Mouse (Mus musculus) kidney, postnatal 25 days (tissue): ENCODE data around the gene Gabpb2.
"Not testable (repeated sequence)": the region's sequence is repeated elsewhere in the genome, so short reads cannot be mapped to it uniquely, and the experiment has no call there.

Experiments used
- DNase-seq, 2 experiments: peaks; one replicate each; pipeline ENCODE4 v3.0.0; 2021; ENCODE audit warnings: mixed read lengths in 2 of 2

The Gabpb2 gene

DNA sequence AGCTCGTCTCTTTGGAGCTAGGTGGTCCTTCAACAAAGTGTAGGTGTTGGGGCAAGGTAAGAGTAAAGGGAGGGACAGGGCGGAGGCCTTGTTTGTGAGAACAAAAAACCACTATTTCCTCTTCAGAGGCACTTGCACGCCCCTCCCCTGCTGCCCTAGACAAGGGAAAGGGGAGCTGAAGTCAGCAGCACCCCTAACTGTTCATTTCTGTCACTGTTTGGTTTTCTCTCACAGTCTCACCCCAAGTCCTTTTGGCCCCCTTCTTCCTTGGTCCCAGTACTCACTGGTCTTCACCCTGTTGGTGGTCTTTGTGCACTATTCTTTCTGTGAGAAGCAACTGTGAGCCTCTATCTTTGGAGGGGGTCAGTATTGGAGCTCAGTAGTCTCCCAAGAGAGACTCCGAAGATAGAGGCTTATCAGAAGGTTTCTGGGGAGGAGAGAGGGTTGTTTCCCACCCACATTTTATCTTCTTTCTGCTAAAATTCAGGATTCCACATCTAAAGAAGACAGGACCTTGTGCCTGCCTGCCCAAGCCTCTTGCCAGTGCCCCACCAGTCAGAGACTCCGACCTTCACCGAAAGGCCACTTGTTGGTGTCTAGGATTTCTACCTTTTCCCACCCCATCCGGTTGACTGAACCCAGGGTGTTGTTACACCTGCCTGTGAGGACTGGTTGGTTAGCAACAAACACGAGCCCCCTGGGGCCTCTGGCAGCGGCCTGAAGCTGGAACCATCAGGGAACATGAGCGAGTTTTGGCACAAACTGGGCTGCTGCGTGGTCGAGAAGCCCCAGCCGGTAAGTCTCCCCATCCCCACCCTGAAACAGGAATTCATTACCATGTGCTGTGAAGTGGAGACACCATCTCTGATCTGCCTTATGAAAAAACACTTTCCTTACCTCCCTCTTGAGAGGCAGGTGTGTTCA lies 13.8 kb upstream of the Gabpb2 start, which contains the start of gene Mllt11:
Gene Mllt11, minus strand, starts transcription at position 874 of the 924 bp plus-strand sequence.
- peak; percentile 29 to 68 for DNase-seq

DNA sequence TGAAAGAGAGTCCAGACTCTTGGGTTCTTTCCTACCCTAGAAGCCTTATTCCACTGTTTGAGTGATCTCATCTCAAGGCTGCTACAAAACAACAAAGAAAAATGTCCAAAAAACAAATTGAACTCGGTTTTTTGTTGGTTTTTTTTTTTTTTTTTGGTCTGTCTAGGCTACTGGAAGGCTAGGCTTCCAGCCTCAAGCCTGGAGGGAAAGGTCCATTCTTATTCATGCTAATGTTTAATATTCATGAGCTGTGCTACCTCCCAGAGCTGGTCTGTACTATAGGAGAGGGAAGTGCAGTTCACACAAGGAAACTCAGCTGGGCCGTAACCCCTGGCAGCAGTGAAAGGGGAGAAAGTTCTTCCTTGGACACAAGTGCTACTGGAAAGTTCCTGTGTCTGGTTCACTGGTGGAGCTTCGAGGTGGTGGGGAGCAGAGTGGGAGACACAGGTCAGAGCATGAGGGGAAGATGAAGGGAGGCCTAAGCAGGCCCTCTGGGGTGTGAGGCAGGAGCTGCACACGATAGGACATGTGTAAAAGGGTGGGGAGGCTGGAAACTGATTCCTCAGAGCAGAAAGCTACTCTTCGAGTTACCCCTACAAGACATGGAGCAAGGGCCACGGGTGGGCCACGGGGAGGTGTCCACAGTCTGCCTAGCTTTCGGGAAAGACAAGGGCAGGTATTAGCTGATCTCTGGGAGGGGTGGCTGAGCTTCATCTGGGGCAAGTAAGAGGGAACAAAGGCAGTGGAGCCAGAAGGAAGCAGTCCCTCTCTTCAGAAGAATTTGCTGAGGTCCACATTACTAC lies 13.0 kb upstream of the Gabpb2 start:
- peak; percentile 44 to 76 for DNase-seq

DNA sequence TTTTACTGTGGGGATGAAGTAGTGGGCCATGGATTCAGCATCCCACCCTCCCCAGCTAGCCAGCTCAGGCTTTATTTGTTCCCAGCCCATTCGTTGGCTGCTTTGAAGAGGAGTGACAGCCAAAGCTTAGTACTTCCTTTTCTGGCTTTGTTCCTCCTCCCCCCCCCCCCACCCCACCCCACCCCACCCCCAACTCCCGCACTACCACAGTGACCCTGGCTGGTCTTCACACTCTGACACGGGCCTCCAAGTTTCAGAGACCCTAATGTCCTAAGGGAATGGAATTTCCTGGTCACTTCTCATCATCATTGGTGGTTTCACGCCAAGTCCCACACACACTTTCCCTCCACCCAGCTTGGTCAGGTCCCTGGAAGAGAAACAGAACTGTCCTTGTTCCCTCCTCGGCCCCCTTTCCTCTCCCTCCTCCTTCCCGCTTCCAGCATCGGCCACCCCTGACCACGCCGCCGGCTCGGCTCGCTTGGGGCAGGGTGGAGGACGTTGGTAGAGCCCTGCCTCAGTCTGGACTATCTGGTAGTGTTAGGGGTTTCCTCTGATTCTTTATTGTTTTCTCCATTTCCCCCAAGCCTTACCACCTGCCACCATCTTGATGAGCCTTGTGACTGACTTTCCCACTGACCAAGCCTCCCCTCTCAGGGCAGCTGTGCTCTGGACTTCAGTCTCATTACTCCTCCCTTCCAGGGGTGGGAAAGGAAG lies 12.2 kb upstream of the Gabpb2 start:
- DNase-seq: peak; percentile 61 to 78

DNA sequence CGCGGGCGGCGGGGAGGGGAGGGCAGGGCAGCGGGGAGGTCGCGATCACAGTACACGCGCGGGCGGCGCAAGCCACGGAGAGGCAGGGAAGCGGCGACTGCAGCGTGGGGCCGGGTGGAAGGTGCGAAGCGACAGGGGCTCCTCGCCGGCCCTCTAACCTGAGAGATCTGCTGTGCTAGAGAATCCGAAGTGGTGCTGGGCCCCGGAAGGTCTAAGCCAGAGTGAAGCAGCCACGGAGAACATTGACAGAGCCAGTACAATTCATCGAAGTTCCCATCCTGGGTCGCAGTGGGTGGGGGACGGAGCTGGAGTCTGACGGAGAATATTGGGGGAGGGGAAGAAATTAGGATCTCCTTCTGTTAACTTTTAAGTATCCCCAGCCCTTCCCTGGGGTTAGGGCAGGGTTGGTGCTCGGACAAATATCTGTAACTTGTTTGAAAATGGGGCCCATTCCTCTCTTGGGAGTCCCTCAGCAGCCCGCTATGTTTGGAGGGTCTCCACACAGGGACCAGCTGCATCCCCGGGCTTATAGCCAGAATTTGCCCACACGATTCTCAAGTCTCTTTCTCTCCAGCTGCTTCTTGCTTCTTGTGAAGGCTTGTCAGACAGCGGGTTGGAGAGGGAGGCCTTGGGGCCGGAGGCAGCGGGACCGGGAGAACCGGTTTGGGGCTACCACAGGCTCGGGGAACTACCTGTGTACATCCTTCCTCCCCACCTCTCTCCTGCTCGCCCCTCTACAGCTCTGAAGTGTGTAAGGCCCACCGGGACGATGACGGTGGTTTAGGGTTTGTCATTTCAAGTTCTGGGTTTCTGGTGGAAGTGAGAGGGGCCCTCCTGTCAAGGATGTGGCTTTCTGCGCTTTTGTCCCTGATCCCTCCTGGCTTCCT lies 11.4 kb upstream of the Gabpb2 start:
- peak; percentile 52 to 80 for DNase-seq

DNA sequence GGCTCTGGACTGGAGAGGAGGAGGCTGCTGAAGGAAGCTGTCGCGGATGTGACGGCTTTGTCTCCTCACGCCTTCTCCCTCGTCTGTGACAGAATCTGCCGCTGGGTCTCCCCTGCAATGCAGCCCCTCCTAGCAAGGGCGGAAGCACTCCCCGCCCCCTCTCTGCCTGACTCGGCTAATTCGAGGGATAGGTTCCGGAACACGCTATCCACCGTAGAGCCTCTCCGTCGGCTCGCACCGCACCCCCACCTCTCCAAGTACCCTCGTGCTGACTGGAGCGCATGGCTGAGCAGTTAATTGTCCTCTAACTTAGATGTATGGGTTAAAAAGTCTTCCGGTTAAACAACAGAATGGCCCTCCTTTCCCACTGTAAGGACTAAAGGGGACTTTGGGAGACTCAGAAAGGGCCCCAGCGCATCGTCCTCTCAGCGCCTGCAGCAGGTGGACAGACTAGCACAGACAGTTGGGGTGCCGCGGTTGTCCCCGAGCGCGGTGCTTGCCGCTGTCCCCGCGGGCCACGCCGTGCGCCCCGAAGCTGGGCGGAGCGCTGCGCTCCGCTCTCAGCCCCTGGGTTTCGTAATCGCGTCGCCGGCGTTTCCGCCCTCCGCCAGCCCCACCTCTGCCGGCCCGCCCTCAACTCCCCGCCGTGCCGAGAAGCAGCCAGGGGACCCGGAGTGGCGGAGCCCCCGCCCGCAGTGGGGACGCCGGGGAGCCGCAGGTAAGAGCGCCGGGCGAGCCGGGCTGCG lies 10.6 kb upstream of the Gabpb2 start, which contains the start of gene Cdc42se1:
Gene Cdc42se1, plus strand, starts transcription at position 585 of the 746 bp plus-strand sequence.
- peak; percentile 87 to 95 for DNase-seq

DNA sequence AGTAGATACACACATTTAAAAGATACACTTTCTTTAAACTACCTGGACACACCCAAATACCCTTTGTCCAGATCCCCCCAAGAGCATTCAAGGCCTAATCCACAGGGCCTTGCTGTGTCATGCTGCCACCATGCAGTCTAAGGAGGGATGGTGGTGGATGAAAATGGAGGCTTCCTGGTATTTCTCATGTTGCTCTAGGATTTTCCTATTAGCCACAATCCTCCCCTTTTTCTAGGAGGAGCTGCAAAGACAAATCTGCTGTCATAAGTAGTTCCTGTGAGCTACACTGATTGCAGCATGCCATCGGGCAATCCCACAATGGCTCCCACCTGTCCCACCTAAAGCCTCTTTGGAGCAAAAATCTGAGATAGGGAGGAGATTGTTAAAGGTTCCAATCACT lies 9.5 kb upstream of the Gabpb2 start:
- no peak for DNase-seq

DNA sequence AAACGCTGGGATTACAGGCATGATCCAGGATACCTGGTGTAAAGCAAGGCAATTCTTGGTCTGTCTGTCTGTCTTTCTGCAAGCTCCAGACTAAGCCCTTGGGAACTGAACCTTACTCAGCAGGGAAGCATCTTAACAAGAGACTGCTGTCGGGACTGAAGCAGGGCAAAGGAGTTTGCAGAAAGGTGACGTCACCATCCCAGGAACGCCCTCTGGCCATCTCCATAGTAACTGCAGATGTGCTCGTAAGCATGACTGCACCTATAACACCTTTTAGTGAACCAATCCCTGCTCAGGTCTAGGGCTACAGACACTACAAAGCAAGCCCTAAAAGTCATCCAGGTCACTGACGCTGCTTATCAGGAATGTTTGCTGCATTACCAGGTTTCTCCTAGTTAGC lies 6.6 kb upstream of the Gabpb2 start:
- peak; percentile 66 to 79 for DNase-seq

DNA sequence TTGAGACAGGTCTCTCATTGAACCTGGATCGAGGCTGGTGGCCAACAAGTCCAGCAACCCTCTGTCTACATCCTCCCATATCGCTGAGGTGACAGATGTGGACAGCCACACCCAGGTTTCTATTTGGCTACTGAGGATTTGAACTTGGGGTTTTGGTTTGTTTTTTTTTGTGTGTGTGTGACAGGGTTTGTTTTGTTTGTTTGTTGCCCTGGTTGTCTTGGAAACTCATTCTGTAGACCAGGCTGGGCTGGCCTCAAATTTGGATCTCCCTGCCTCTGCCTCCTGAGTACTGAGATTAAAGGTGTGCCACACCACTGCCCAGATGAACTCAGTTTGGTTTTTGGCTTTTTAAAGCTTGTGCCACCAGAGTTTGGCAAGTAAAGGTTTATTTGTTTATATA lies 5.3 kb upstream of the Gabpb2 start:
- DNase-seq: no peak

DNA sequence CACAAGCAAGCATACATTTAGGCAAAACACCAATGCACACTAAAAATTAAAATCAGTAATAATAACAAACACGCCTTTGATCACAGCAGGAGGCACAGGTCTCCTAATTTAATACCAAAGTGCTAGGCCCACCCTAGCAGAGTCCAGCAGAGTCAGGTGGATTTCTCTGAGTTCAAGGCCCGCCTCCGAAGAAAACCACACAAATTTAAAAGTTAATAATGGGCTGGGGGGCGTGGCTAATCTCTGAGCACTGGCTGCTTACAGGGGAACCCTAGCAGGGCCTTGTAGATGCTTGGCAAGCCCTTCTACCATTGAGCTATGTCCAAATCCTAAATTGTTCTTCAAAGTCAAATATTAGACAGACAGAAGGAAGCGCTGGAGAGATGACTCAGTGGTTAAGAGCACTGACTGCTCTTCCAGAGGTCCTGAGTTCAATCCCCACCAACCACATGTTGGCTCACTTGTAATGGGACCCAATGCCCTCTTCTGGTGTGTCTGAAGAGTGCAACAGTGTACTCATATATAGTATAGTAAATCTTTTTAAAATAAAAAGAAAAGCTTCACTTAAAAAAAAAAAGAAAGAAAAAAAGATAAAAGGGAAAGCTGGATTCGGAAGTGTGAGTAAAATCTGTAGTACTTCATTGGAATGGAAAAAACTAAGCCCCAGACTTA lies 886 bp upstream of the Gabpb2 start:
- DNase-seq: peak in 1 of 2 experiments; percentile 45

DNA sequence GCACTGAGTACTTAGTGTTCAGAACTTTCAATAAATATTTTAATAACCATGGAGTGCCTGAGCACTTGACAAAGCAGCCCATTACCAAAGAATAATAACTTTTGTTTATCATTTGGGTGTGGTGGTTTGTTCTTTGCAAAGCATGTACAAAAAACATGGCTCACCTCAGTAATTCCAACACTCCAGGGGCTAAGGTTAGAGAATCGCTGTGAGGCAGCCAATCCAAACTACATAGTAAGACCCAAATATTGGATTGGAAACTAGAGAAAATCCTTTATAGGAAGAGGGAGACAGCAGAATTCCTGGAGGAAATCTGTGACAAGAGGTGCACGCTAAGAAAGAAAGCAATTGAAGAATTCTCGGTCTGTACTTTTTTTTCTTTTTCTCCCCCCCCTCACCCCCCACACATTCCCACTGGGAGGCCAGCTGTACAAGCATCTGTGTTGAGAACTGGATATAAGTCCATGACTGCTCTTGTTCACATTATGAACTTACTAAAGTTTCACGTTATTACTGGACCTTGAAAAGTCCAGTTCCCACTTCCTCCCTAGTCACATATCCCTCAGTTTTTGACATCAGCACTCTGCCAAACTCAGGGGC lies 961 bp downstream of the Gabpb2 start:
- DNase-seq: no peak

DNA sequence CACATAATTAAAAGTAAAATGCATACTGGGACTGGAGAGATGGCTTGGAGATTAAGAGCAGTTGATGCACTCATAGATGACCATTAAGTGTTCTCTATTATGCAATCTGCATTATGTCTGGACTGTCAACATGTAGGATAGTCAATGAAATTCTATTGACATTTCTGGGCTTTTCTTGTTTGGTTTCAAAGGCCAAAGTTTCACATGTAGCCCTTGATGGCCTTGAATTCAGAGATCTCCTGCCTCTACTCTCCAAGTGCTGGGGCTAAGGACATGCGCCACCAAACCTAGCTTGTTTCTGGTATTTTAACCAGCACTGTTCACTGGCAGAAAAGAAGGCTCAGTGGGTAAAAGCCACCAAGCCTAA lies 4.1 kb downstream of the Gabpb2 start:
- DNase-seq: no peak

DNA sequence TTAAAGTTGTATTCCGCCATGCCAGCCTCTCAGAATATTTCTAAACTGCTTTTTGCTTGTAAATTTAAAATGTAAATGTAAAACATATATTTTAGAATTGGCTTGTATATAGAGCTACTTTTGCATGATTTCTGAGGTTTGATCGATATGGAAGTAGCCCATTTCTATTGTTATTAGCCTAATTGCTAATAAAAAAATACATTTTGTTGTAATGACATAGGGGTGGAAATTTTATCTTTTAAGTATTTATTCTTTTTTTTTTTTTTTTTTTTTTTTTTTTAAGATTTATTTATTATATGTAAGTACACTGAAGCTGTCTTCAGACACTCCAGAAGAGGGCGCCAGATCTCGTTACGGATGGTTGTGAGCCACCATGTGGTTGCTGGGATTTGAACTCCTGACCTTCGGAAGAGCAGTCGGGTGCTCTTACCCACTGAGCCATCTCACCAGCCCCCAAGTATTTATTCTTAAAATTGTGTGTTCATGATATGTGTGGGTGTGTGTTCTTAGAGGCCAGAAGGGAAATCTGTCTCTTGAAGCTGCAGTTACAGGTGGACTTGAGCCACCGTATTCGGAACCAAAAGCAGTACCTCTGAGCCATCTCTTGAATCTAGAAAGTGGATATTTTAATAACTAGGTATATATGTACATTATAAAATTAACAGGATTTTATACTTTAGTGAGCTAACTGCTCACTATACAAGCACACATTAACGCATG lies 4.7 kb downstream of the Gabpb2 start:
- DNase-seq: not testable (repeated sequence)

DNA sequence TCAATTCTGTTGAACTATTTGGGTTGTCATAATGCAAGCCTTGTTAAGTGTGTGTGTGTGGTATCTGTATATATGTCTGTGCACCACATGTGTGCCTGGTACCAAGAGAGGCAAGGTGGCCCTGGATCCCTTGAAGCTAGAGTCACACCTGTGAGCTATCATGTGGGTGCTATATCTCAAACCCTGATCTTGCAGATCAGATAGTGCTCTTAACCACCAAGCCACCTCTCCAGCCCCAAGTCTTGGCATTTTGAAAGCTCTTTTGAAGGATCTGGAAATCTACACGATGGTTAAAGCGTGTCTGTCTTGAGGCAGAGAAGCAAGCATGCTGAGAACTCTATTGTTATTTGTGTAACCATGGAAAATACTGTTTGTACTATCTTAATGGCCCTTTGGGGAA lies 7.1 kb downstream of the Gabpb2 start:
- DNase-seq: no peak

DNA sequence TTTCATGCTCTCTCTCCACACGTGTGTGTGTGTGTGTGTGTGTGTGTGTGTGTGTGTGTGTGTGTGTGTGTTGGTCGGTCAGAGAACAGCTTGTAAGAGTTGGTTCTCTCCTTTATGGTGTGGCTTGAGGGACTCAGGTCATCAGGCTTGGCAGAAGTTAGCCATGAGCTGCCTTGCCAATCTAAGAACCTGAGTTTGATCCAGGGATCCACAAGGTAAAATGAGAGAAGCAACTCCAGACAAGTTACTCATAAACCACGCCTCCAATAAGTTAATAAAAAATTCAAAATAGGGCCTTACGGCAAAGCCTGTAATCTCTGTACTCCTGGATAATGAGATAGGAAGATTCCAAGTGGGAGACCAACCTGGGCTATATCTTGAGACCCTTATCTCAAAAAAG lies 9.4 kb downstream of the Gabpb2 start:
- DNase-seq: no peak

DNA sequence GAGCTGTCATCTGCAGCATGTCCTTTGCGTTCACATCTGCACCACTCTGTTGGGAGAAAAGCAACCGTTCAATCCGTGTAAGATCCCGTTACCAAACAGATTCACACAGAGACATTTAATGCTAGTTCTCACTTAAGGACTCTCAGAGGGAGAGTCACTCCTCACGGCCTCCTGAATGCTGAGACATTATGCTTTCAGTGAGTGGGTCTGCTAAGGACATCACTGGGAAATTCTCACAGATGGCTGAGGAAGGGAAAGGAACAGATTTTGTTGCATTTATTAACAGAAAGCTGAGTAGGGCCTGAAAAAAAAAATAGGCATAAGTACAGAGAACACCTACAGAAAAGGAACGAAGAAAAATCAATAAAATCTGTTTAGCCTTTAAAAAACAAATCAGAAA lies 13.8 kb downstream of the Gabpb2 start:
- no peak for DNase-seq

DNA sequence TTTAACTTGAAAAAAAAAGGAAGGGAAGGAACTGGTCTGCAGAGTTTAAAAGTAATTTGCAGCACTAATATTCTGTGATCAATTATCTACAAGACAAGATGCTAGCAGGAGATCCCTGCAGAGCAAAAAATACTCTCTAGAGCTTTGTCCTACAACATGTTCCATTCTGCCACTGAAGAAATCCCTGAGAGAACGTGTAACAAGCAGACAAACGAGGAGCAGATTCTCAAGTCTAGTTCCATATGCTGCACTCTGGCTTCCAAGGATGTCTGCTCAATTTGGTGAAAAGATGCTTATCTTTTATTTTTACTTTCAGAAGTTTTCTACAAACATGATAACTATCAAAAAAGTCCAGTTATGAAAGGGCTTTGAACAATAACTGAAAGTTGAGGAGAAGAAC lies 17.2 kb downstream of the Gabpb2 start:
- no peak for DNase-seq

DNA sequence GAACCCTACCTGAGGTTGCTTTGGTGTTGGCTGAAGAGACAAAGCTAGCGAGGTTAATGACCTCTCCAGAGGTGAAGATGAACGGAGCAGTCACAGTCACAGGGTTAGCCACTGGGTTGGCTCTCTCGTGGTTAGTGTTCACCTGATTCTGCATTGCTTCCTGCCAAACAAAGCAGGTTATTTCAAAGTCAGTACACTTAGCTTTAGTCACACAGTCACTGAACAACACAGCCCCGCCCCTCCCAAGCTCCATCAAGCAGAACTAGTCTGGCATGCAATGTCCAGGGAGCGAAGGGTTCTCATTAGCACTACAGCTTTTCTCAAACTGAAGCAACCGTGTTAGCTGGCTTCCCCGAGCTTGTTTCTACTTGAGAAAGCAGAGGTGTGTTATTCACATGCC lies 17.6 kb downstream of the Gabpb2 start:
- DNase-seq: peak; percentile 93 to 96

DNA sequence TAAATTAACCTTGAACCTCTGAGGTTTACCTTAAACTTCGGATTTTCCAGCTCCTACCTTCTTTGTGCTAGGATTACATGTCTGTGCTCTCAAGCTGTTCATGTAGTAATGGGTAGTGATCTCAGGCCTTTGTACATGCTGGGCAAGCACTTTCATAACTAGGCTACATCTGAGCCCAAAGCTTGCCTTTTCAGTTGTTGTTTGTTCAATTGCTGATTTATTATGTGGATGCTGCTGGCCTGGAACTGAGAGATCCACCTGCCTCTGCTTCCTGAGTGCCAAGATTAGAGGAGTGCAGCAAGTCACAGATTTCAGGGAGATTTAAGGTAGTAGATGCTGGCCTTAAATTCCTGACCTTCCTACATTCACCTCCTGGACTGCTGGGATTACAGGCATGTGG lies 18.6 kb downstream of the Gabpb2 start:
- no peak for DNase-seq

DNA sequence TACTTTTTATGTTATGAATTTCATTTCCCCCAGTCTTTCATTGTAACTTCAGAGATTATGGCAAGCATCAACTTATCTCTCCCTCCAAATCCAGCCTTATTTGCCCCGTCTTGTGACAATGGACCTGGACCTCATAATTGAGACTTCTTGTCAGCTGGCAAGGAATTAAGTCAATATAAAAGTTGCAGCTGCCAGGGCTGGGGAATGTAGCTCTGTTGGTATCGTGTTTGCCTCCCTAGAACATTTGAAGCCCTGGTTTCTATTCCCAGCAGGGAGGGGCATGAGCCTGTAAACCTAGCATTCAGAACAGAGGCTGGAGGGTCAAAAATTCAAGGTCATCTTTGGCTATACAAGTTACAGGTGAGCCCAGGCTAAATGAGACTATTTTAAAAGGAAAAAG lies 21.9 kb downstream of the Gabpb2 start:
- no peak for DNase-seq

DNA sequence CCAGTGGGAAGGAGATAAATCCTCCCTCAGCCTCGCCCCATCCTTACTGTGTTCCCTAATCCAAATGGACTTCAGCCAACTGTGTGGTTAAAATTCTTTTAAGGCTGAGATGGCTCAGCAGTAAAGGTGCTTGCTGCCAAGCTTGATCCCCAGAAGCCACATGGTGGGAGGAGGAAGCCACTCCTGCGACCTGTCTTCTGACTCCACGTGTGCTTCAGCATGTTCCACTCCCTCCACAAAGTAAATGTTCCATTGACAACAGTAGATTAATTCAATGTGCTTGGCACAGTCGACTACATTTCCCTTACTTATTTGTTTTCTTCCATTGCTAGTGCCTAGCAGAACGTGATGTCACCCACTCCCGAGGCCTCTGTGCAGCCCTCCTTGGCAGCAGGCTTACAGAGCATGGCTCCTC lies 23.0 kb downstream of the Gabpb2 start:
- DNase-seq: peak; percentile 31 to 69
